Comparison of ENCODE assay signal across 8 mouse cellular contexts in the genomic region with DNA sequence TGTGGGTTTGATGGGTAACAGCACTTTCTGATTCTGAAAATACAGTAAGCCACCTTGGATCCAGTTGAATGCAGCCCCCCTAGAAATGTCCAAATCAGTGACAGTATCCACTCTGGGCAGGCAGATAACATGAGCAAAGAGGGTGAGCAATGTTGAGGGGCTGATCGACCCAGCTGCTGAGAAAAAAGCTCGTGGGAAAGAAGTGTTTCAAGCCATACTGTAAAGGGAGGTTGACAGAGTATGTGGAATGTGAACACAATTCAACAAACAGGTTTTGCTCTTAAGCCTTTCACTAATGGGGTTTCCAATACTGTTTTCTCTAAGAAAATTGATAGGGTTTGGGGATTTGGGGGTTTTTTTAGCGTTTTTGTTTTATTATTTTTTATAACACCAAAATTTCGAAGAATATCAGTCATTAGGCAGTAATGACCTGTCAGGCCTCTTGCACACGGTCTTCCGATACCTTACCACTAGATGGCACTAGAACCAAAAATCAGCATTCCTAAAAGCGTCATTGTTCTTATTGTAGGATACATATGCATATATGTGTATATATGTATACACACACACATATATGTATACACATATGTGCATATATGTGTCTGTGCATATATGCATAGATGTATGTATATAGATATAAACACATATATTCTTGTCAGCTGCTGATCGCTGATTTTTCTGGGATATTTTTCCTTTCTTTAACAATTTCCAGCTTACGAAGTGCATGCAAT.
A peak's percentile ranks its signal among the peaks of the same experiment; 100 is the strongest.
DNase-seq lines count a peak whose midpoint lies in the region; ATAC-seq and TF ChIP-seq lines count a peak whose summit lies in the region.

No protein-coding gene starts in this region.

- no peak overlapping the region for H3K4me2 ChIP-seq in forebrain, embryonic 15.5 days (replicated peaks)
- H3K4me2 ChIP-seq in liver, embryonic 11.5 days = no peak overlapping the region

- H3K27ac ChIP-seq in forebrain, embryonic 15.5 days (replicated peaks) = no peak overlapping the region
- H3K27ac ChIP-seq in liver, embryonic 11.5 days (ENCODE audit: low read depth, low read length) = no peak overlapping the region
- no peak overlapping the region for H3K27ac ChIP-seq in small intestine, adult 2 months (ENCODE audit: insufficient read depth, low read depth, low read length)
- H3K27ac ChIP-seq in heart, embryonic 10.5 days = no peak overlapping the region

- TF ChIP-seq POLR2A in small intestine, adult 2 months (IDR thresholded peaks at IDR 0.05; ENCODE audit: low read depth, low read length) = no peak

- no peaks in the 10 kb centered on the region for H3K27me3 ChIP-seq in forebrain, embryonic 15.5 days
- no peaks in the 10 kb centered on the region for H3K27me3 ChIP-seq in liver, embryonic 11.5 days (replicated peaks; ENCODE audit: control insufficient read depth, insufficient read depth, low read length)
- no peaks in the 10 kb centered on the region for H3K27me3 ChIP-seq in small intestine, adult 2 months (ENCODE audit: control insufficient read depth, insufficient read depth, low read length)
- no peaks in the 10 kb centered on the region for H3K27me3 ChIP-seq in heart, embryonic 10.5 days (ENCODE audit: insufficient read depth, poor library complexity, severe bottlenecking)

- H3K4me3 ChIP-seq in forebrain, embryonic 15.5 days = no peak overlapping the region
- H3K4me3 ChIP-seq in liver, embryonic 11.5 days (ENCODE audit: low read depth, low read length) = no peak overlapping the region
- H3K4me3 ChIP-seq in small intestine, adult 2 months (ENCODE audit: low read depth, low read length) = no peak overlapping the region
- no peak overlapping the region for H3K4me3 ChIP-seq in heart, embryonic 10.5 days

- TF ChIP-seq CTCF in small intestine, adult 2 months (IDR thresholded peaks at IDR 0.05; ENCODE audit: extremely low read depth, insufficient read length, insufficient replicate concordance, low read depth, low read length) = peak; percentile 8; the same call in 1 of the 2 replicates

- no peaks in the 10 kb centered on the region for H3K9me3 ChIP-seq in forebrain, embryonic 15.5 days
- no peaks in the 10 kb centered on the region for H3K9me3 ChIP-seq in liver, embryonic 11.5 days (ENCODE audit: control insufficient read depth, low read length)
- H3K9me3 ChIP-seq in heart, embryonic 10.5 days = no peaks in the 10 kb centered on the region

- no peak for DNase-seq in frontal cortex, postnatal 36 days (ENCODE audit: low spot score in 2 of 2)
- DNase-seq in Muller cell, postnatal 12 days (ENCODE audit: inconsistent ontology term) = peak; percentile 26
- no peak for DNase-seq in liver, embryonic 11.5 days (ENCODE audit: low spot score)
- no peak for DNase-seq in heart, embryonic 10.5 days (ENCODE audit: low spot score)
- DNase-seq in ovary, postnatal 36 days (ENCODE audit: low spot score) = no peak

- no peaks in the 10 kb centered on the region for H3K36me3 ChIP-seq in forebrain, embryonic 15.5 days
- H3K36me3 ChIP-seq in liver, embryonic 11.5 days (ENCODE audit: control insufficient read depth, insufficient read depth, low read length) = no peaks in the 10 kb centered on the region
- no peaks in the 10 kb centered on the region for H3K36me3 ChIP-seq in small intestine, adult 2 months (ENCODE audit: control insufficient read depth, insufficient read depth, low read length)
- H3K36me3 ChIP-seq in heart, embryonic 10.5 days = no peaks in the 10 kb centered on the region

- 24% methylated on average over 9 of the region's 9 CpGs for WGBS in forebrain, embryonic 15.5 days
- WGBS in liver, embryonic 11.5 days = 28% methylated on average over 9 of the region's 9 CpGs
- WGBS in small intestine, adult 2 months = 25% methylated on average over 9 of the region's 9 CpGs
- WGBS in heart, embryonic 10.5 days = 30% methylated on average over 9 of the region's 9 CpGs

- peaks cover 13% of the 10 kb centered on the region; the same call in 1 of the 2 replicates for H3K4me1 ChIP-seq in forebrain, embryonic 15.5 days
- no peaks in the 10 kb centered on the region for H3K4me1 ChIP-seq in liver, embryonic 11.5 days (replicated peaks; ENCODE audit: control insufficient read depth, insufficient read depth, low read length)
- peaks cover 2% of the 10 kb centered on the region; the same call in 1 of the 2 replicates for H3K4me1 ChIP-seq in small intestine, adult 2 months (ENCODE audit: control insufficient read depth, insufficient read depth, insufficient read length, low read length)
- H3K4me1 ChIP-seq in heart, embryonic 10.5 days = peaks cover 10% of the 10 kb centered on the region

- peak; percentile 85 for ATAC-seq in frontal cortex, adult (ENCODE audit: low TSS enrichment)
- ATAC-seq in forebrain, embryonic 15.5 days (replicated peaks) = peak; percentile 74
- ATAC-seq in liver, embryonic 11.5 days (replicated peaks; ENCODE audit: low FRiP score) = peak; percentile 40

- H3K9ac ChIP-seq in forebrain, embryonic 15.5 days (replicated peaks) = no peak overlapping the region
- H3K9ac ChIP-seq in liver, embryonic 11.5 days (ENCODE audit: low read depth, low read length) = no peak overlapping the region
